Mouse (Mus musculus): ENCODE results near the gene Itpa. TPM values are rescaled to one million over a fixed set of nuclear protein-coding genes. Genes with fewer than 3 reads are reported as not detected.
"Not testable (repeated sequence)": the region's sequence is repeated elsewhere in the genome, so short reads cannot be mapped to it uniquely, and the experiment has no call there.

Itpa gene
- total RNA-seq (2022) = 10 to 100 TPM; 15.9 to 18.9 (median 18.3) TPM

GRCm38 (mm10) chr2:130667559-130667958, at the start of gene Itpa:
TSS of gene Itpa (plus strand) at chr2:130667610.
- peak; percentile 87 for DNase-seq (ENCODE audit: low spot score)

GRCm38 (mm10) chr2:130618972-130619371, 48.4 kb upstream of the Itpa start:
- no peak for DNase-seq (ENCODE audit: low spot score)

- DNase-seq (ENCODE audit: low spot score) = no peak
Measured at GRCm38 (mm10) chr2:130628424-130628823, 39.0 kb upstream of the Itpa start.

- no peak for DNase-seq (ENCODE audit: low spot score)
Measured at GRCm38 (mm10) chr2:130629080-130629838, 38.2 kb upstream of the Itpa start.

GRCm38 (mm10) chr2:130629839-130630203, 37.6 kb upstream of the Itpa start, which contains the start of the genes Fastkd5 and Ubox5:
TSS of gene Fastkd5 (minus strand) at chr2:130630027.
TSS of gene Ubox5 (minus strand) at chr2:130630038.
- DNase-seq (ENCODE audit: low spot score) = peak; percentile 94

- no peak for DNase-seq (ENCODE audit: low spot score)
Measured at GRCm38 (mm10) chr2:130632416-130632815, 35.0 kb upstream of the Itpa start.

- DNase-seq (ENCODE audit: low spot score) = no peak
Measured at GRCm38 (mm10) chr2:130632887-130633675, 34.3 kb upstream of the Itpa start.

GRCm38 (mm10) chr2:130634006-130634738, 33.2 kb upstream of the Itpa start:
- DNase-seq (ENCODE audit: low spot score) = no peak

GRCm38 (mm10) chr2:130634739-130635411, 32.5 kb upstream of the Itpa start:
- no peak for DNase-seq (ENCODE audit: low spot score)

- no peak for DNase-seq (ENCODE audit: low spot score)
Measured at GRCm38 (mm10) chr2:130635847-130636246, 31.6 kb upstream of the Itpa start.

- DNase-seq (ENCODE audit: low spot score) = no peak
Measured at GRCm38 (mm10) chr2:130638101-130638611, 29.3 kb upstream of the Itpa start.

- DNase-seq (ENCODE audit: low spot score) = no peak
Measured at GRCm38 (mm10) chr2:130639276-130639675, 28.1 kb upstream of the Itpa start.

- DNase-seq (ENCODE audit: low spot score) = no peak
Measured at GRCm38 (mm10) chr2:130641351-130642025, 25.9 kb upstream of the Itpa start.

- DNase-seq (ENCODE audit: low spot score) = no peak
Measured at GRCm38 (mm10) chr2:130642197-130642660, 25.2 kb upstream of the Itpa start.

GRCm38 (mm10) chr2:130642684-130643369, 24.6 kb upstream of the Itpa start, which contains the start of gene Lzts3:
TSS of gene Lzts3 (minus strand) at chr2:130642803.
- peak; percentile 88 for DNase-seq (ENCODE audit: low spot score)

- DNase-seq (ENCODE audit: low spot score) = no peak
Measured at GRCm38 (mm10) chr2:130645198-130645597, 22.2 kb upstream of the Itpa start.

GRCm38 (mm10) chr2:130649028-130649427, 18.4 kb upstream of the Itpa start:
- not testable (repeated sequence) for DNase-seq (ENCODE audit: low spot score)

GRCm38 (mm10) chr2:130653303-130653702, 14.1 kb upstream of the Itpa start:
- DNase-seq (ENCODE audit: low spot score) = no peak

- no peak for DNase-seq (ENCODE audit: low spot score)
Measured at GRCm38 (mm10) chr2:130653760-130654159, 13.7 kb upstream of the Itpa start.

Measured in heart, adult 8-10 months (tissue).